Comparison of ENCODE assay signal across 9 mouse cellular contexts in the genomic region with DNA sequence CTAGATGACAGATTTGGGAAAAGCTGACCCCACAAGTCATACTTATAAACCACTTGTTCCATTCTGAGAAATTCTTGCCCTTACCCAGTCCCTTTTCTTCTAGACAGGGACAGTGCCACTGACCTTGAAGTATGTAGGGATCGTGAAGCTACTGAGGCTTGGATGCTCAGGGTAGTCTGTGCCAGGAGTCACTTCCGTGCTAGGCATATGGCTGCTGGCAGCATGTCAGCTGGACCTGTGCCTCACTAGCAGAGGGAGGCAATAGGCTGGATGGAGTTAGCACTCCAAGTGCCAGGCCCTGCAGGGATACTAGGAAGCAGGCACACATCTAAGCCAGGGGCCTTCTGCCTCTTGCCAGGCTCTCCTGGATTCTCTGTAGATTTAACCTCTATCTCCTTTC. TPM values are rescaled to one million over a fixed set of nuclear protein-coding genes. Genes with fewer than 3 reads are reported as not detected.
DNase-seq lines count a peak whose midpoint lies in the region; TF ChIP-seq lines count a peak whose summit lies in the region.
"Had no signal": no experiment of that assay in that cellular context is flagged by ENCODE, and none has a peak within 500 bp of the region (broad histone marks: within the 10 kb centered on the region; RNA-seq: fewer than 3 reads in every experiment).

No protein-coding gene starts in this region.

- H3K4me3 ChIP-seq in layer of hippocampus, adult 2 months: peak overlapping the region; percentile 81; the same call in 1 of the 2 replicates

- no peak for TF ChIP-seq CTCF in layer of hippocampus, adult 2 months (conservative IDR thresholded peaks at IDR 0.05)

- H3K27ac ChIP-seq in layer of hippocampus, adult 2 months: peak overlapping the region; percentile 95; the same call in 1 of the 2 replicates

- DNase-seq in urinary bladder, postnatal 14 days (ENCODE audit: low spot score): peak; percentile 62
- no peak for DNase-seq in urinary bladder, postnatal 10 days (ENCODE audit: low spot score)
- peak; percentile 99 for DNase-seq in cerebellum, postnatal 14 days
- DNase-seq in heart, postnatal 4 days: peak; percentile 83
- DNase-seq in layer of hippocampus, adult 2 months (ENCODE audit: low spot score in 2 of 2): peak; percentile 37 to 49
- DNase-seq in lung, postnatal 36 days: peak; percentile 48
- peak; percentile 44 for DNase-seq in testis, postnatal 14 days (ENCODE audit: low spot score)
- DNase-seq in frontal cortex, postnatal 14 days (ENCODE audit: low spot score in 2 of 2): no peak

RNA-seq across cellular contexts. Expression of gene Ilvbl, which starts 1.5 kb away (rescaled TPM):
- 10 to 100 TPM; 64.9 to 74.5 TPM for total RNA-seq in heart, postnatal 4 days (2021)
- total RNA-seq in layer of hippocampus, adult 2 months (2021): 10 to 100 TPM; 27.8 to 30.2 TPM

RNA-seq across cellular contexts. Expression of gene Syde1, which starts 16.1 kb away (rescaled TPM):
- 10 to 100 TPM; 21.4 to 22.0 TPM for total RNA-seq in heart, postnatal 4 days (2021)
- 1 to 10 TPM; 6.3 TPM for total RNA-seq in layer of hippocampus, adult 2 months (2021)

RNA-seq across cellular contexts. Expression of gene Olfr1357, which starts 42.2 kb away (rescaled TPM):
- not detected for total RNA-seq in heart, postnatal 4 days (2021)
- total RNA-seq in layer of hippocampus, adult 2 months (2021): not detected
- total RNA-seq: common myeloid progenitor, adult 5-6 weeks had no signal

RNA-seq across cellular contexts. Expression of gene Olfr1358, which starts 58.5 kb away (rescaled TPM):
- not detected for total RNA-seq in heart, postnatal 4 days (2021)
- total RNA-seq in layer of hippocampus, adult 2 months (2021): not detected
- total RNA-seq: common myeloid progenitor, adult 5-6 weeks had no signal

Comparison
In these comparisons a context has a peak if more than half of its experiments do, and no peak if none do; other contexts are left out.
1. DNase-seq: peak in urinary bladder, postnatal 14 days (single experiment), cerebellum, postnatal 14 days (2 of 2), heart, postnatal 4 days (single experiment), layer of hippocampus, adult 2 months (2 of 2), lung, postnatal 36 days (single experiment) and testis, postnatal 14 days (single experiment); none in urinary bladder, postnatal 10 days (single experiment) and frontal cortex, postnatal 14 days (0 of 2).